Mouse (Mus musculus) heart, postnatal 4 days (tissue): ENCODE measurements around the gene Krt14. TPM values are rescaled to one million over a fixed set of nuclear protein-coding genes. Genes with fewer than 3 reads are reported as not detected.

Experiments
- DNase-seq: peaks from one replicate; pipeline ENCODE4 v3.0.0; 2021
- total RNA-seq, 2 experiments: library from RNA; stranded (reverse); gene quantifications; 2 replicates each; pipeline ENCODE4 v1.2.3; 2021

Gene Krt14
- total RNA-seq, 2 experiments from 2014 or later, result 1.6 to 2.9 TPM

DNA sequence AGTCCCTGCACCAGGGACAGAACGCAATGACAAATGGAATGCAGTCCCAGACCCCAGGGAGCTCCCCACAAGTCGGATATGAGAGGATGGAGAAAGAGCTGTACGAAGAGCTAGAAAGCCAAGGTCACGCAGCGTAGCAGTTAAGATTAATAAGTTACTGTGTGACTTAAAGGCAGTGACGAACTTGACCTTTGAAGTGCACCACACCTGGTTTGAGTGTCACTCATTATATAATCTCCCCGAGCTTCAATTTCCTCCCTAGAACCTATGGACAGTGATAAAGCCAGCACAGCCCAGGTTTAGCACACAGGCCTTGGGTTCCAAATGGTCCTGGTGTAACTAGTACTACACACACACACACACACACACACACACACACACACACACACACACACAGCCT lies 43.0 kb downstream of the Krt14 start:
- DNase-seq, result no peak

DNA sequence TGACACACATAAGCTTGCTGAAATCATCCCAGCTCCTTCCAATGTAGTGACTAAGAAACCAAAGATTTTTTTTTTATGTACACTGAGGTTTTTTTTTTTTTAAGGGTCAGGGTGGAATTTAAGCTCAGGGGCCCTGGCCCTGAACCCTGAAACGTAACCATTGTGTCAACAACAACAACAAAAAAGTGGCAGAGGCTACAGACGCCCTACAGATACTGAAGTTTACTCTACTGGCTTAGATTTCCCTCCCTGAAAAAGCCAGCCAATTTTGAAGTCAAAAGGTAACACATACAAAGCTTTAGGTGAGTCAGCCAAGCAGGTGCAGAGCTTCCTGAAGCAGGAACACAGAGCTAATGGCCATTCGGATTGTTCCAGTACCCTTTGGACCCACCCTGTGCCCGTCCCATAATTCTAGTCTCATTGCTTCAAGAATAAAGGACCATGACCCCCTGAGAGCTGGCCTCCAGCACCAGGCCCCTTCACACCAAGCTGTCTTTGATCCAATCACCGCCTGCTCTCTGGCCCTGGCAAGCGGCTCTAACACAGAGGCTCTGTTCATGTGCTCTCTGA lies 49.4 kb downstream of the Krt14 start:
- no peak for DNase-seq

DNA sequence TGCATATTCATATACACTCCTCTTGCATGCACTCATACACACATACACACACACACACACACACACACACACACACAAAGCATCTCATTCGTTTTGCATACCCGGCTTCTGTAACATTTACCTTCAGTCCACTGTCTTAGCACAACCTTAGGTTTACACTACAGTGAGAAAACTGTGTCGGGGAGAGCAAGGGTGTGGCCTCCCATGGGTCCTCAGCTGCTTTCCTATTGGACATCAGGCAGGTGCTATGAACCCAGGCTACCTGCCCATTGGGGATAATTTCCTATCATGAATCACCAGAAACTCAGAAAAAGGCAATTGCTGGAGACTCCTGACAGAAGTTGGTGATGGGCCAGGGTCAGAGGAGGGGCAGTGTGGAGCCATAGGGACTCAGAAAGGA lies 50.0 kb downstream of the Krt14 start:
- DNase-seq, result no peak

DNA sequence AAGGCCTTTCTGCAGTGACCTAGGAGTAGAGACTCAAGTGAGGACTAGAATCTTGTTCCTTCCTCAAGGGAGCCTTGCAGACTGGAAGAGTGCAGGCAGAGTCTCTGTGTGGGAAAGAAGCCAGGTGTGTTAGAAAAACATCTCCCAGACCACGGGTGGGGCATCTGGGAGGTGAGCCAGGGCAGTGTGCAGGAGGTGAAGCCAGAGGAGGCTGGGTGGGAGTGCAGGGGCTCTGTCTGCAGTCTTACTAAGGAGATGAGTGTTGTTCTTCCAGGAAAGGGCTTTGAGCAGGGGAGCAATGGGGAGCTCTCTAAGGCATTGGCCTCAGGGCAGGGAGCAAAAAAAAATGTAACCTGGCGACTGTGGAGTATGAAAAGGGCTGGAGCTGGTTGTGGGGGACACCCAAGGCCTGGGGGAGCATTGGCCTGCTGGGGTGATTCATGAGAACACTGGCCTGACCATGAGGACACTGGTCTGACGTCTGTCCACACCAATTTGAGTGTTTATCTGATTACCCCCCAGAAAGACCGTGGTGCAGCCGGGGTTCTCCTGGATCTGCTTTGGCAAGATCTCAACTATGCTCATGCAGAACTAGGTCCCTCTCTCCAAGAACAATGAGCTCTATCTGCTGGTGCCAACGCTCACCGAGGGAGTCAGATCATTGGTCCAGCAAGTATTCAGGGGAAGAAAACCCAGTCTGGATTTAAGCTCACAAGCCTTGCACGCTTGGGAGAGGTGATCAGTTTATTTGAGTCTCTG lies 51.7 kb downstream of the Krt14 start:
- DNase-seq, result no peak

Other genes starting within 250 kb of the Krt14 start
- not detected for gene Krtap29-1, start 228.5 kb downstream of the Krt14 start, total RNA-seq
- gene Krtap16-1, start 221.0 kb downstream of the Krt14 start, total RNA-seq, result not detected
- not detected for gene Krtap17-1, start 213.6 kb downstream of the Krt14 start, total RNA-seq
- gene Krt33a, start 191.3 kb downstream of the Krt14 start, total RNA-seq, result not detected
- gene Krt33b, start 177.7 kb downstream of the Krt14 start, total RNA-seq, result not detected
- gene Krt34, start 166.0 kb downstream of the Krt14 start, total RNA-seq, result not detected
- not detected for gene Krt31, start 157.0 kb downstream of the Krt14 start, total RNA-seq
- gene Krt32, start 119.3 kb downstream of the Krt14 start, total RNA-seq, result not detected
- not detected for gene Krt35, start 111.3 kb downstream of the Krt14 start, total RNA-seq
- gene Krt36, start 101.9 kb downstream of the Krt14 start, total RNA-seq, result not detected
- gene Krt13, start 86.0 kb downstream of the Krt14 start, total RNA-seq, result not detected
- under 1 TPM in 1 of 2 experiments, not detected in 1; 0.17 TPM for gene Krt15, start 71.6 kb downstream of the Krt14 start, total RNA-seq
- gene Krt19, start 58.9 kb downstream of the Krt14 start, total RNA-seq, result 10 to 100 TPM; 16.1 to 21.1 TPM
- not detected for gene Krt9, start 14.3 kb downstream of the Krt14 start, total RNA-seq
- gene Krt16, start 41.4 kb upstream of the Krt14 start, total RNA-seq, result not detected
- under 1 TPM in 1 of 2 experiments, not detected in 1; 0.29 TPM for gene Krt17, start 53.5 kb upstream of the Krt14 start, total RNA-seq
- gene Krt42, start 62.3 kb upstream of the Krt14 start, total RNA-seq, result not detected
- gene Eif1, start 112.3 kb upstream of the Krt14 start, total RNA-seq, result 1,000 to 10,000 TPM; 1,236 to 1,276 TPM
- gene Gast, start 126.9 kb upstream of the Krt14 start, total RNA-seq, result not detected
- 1 to 10 TPM; 3.1 to 4.1 TPM for gene Hap1, start 148.6 kb upstream of the Krt14 start, total RNA-seq
- gene Jup, start 190.2 kb upstream of the Krt14 start, total RNA-seq, result 100 to 1,000 TPM; 223 to 234 TPM
- 10 to 100 TPM; 28.0 to 30.0 TPM for gene P3h4, start 207.3 kb upstream of the Krt14 start, total RNA-seq
- 10 to 100 TPM; 68.8 to 76.1 TPM for gene Fkbp10, start 208.1 kb upstream of the Krt14 start, total RNA-seq
- 10 to 100 TPM; 52.3 to 55.3 TPM for gene Nt5c3b, start 234.3 kb upstream of the Krt14 start, total RNA-seq
- gene Klhl10, start 234.4 kb upstream of the Krt14 start, total RNA-seq, result under 1 TPM; 0.43 to 0.59 TPM